Mouse (Mus musculus) limb, embryonic 14.5 days (tissue): ENCODE results near the gene Calhm3. TPM values are rescaled to one million over a fixed set of nuclear protein-coding genes. Genes with fewer than 3 reads are reported as not detected.

Experiments used
- ATAC-seq: fragments of 200-750 bp; cut with Nextera tagmentation; 2 replicates; pipeline ENCODE4 v1.8.0; 2017; ENCODE audit warnings: low read depth, moderate number of reproducible peaks, moderate TSS enrichment; ENCODE audit not compliant: low FRiP score
- DNase-seq: peaks from one replicate; pipeline ENCODE4 v3.0.0-alpha.2; 2015; ENCODE audit warnings: low spot score
- H3K27ac ChIP-seq: fragments of 300-500 bp; sonication (generic); replicated peaks from 2 replicates; pipeline ENCODE4 v1.5.1; 2014; ENCODE audit warnings: low read depth, mild to moderate bottlenecking, low read length, moderate library complexity, mixed read lengths
- H3K27me3 ChIP-seq: fragments of 300-500 bp; sonication (generic); 2 replicates; pipeline ENCODE4 v1.6.1; 2014; ENCODE audit warnings: low read length, mixed read lengths; ENCODE audit not compliant: control insufficient read depth, insufficient read depth
- H3K36me3 ChIP-seq: fragments of 300-500 bp; sonication (generic); 2 replicates; pipeline ENCODE4 v1.6.1; 2014; ENCODE audit warnings: mild to moderate bottlenecking, low read length, moderate library complexity, mixed read lengths; ENCODE audit not compliant: control insufficient read depth, insufficient read depth
- H3K4me1 ChIP-seq: fragments of 300-500 bp; sonication (generic); 2 replicates; pipeline ENCODE4 v1.6.1; 2014; ENCODE audit warnings: antibody characterized with exemption, low read length, mixed read lengths; ENCODE audit not compliant: control insufficient read depth, insufficient read depth
- H3K4me2 ChIP-seq: fragments of 300-500 bp; sonication (generic); replicated peaks from 2 replicates; pipeline ENCODE4 v1.6.1; 2014; ENCODE audit warnings: low read depth, mild to moderate bottlenecking, low read length, moderate library complexity; ENCODE audit not compliant: severe bottlenecking
- H3K4me3 ChIP-seq: fragments of 300-500 bp; sonication (generic); replicated peaks from 2 replicates; pipeline ENCODE4 v1.5.1; 2014; ENCODE audit warnings: low read length
- H3K9ac ChIP-seq: fragments of 300-500 bp; sonication (generic); 2 replicates; pipeline ENCODE4 v1.6.1; 2014; ENCODE audit warnings: mild to moderate bottlenecking, low read depth, low read length, moderate library complexity; ENCODE audit not compliant: severe bottlenecking
- H3K9me3 ChIP-seq: fragments of 300-500 bp; sonication (generic); 2 replicates; pipeline ENCODE4 v1.6.1; 2016; ENCODE audit warnings: low read length; ENCODE audit not compliant: control insufficient read depth
- POLR2A ChIP-seq: fragments of 200-500 bp; IDR thresholded peaks from 2 replicates; pipeline ENCODE4 v1.8.0; 2012; ENCODE audit warnings: inconsistent platforms, mild to moderate bottlenecking, moderate library complexity, borderline replicate concordance; ENCODE audit not compliant: insufficient read depth, insufficient read length; ENCODE audit errors: extremely low read depth
- WGBS: fragments of 180-500 bp; shearing (Covaris S2); extraction: QIAGEN DNeasy Blood & Tissue Kit; methylation state at CpG from one replicate; pipeline ENCODE4 v1.1.7; 2014; 5-methylcytosine and 5-hydroxymethylcytosine counted together
- polyA plus RNA-seq, 2 experiments: library from polyadenylated mRNA; depleted of rRNA in 1 of 2; stranded (reverse) in 1 of 2; unstranded in 1 of 2; fragments of >200 nt; fragmentation: Nextera tagmentation in 1 of 2; extraction: Ambion mirVana in 1 of 2; gene quantifications; 2 replicates each; pipeline versions ENCODE4 v1.2.1 to v1.2.3; 2012 to 2014

Calhm3 gene
- polyA plus RNA-seq, 2 experiments = not detected

DNA sequence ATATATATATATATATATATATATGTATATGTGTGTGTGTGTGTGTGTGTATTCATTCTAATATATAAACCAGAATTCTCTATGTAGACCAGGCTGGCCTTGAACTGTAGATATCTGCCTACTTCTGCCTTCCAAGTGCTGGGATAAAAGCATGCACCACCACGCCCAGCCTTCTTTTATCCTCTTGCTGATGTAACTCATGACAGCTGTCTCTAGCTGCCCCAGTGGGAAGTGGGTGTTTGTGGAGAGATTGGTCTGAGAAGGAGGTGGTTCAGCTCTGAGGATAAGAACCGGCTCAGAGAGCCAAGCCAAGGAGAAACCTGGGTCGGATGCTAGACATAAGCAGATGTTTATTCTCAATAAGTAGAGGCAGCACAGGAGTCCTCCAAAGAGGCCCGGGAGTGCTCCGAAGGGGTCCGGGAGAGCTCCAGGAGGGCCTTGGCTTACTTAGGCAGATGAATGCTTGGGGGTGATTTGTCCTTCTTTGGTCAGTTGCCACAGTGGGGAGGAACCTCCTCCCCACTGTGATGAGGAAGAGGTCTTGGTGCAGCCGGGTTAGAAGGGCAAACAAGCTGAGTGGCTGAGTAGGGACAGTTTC is 10.2 kb upstream of the Calhm3 start:
- H3K36me3 ChIP-seq = no peaks in the 10 kb centered on the region
- H3K4me2 ChIP-seq = 0 out of 2 replicates have a peak overlapping the region, but pooled peaks have one; percentile 30
- no peak for TF ChIP-seq POLR2A
- no peak overlapping the region for H3K27ac ChIP-seq
- ATAC-seq (no peak), DNase-seq (no peak)
- no peaks in the 10 kb centered on the region for H3K27me3 ChIP-seq
- no peak overlapping the region for H3K9ac ChIP-seq
- WGBS = 60% methylated on average over 7 of the region's 7 CpGs
- no peak overlapping the region for H3K4me3 ChIP-seq
- H3K4me1 ChIP-seq = no peaks in the 10 kb centered on the region
- no peaks in the 10 kb centered on the region for H3K9me3 ChIP-seq

DNA sequence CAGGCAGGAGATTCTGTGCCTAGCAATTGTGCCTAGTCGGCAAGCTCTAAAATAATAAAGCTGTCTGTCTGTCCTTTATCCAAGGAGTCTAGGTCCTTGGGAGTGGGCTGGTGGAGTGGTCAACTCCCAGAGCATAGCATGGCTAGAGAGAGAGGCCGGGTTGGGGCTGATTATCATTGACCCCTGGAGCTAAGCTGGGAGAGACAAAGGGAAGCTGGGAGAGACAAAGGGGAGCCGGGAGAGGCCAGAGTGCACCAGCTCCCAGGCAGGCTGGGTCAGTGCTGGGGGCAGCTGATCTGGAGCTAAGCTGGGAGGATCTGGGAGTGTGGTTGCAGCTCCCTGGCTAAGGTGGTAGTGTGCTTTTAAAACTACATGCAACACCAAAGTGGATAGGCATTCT is 9.2 kb upstream of the Calhm3 start:
- H3K27me3 ChIP-seq = no peaks in the 10 kb centered on the region
- no peak for TF ChIP-seq POLR2A
- H3K27ac ChIP-seq = no peak overlapping the region
- no peak overlapping the region for H3K4me3 ChIP-seq
- H3K9me3 ChIP-seq = no peaks in the 10 kb centered on the region
- ATAC-seq (no peak), DNase-seq (no peak)
- H3K9ac ChIP-seq = no peak overlapping the region
- no peaks in the 10 kb centered on the region for H3K36me3 ChIP-seq
- WGBS = 54% methylated on average over 3 of the region's 3 CpGs
- no peaks in the 10 kb centered on the region for H3K4me1 ChIP-seq
- H3K4me2 ChIP-seq = no peak overlapping the region

DNA sequence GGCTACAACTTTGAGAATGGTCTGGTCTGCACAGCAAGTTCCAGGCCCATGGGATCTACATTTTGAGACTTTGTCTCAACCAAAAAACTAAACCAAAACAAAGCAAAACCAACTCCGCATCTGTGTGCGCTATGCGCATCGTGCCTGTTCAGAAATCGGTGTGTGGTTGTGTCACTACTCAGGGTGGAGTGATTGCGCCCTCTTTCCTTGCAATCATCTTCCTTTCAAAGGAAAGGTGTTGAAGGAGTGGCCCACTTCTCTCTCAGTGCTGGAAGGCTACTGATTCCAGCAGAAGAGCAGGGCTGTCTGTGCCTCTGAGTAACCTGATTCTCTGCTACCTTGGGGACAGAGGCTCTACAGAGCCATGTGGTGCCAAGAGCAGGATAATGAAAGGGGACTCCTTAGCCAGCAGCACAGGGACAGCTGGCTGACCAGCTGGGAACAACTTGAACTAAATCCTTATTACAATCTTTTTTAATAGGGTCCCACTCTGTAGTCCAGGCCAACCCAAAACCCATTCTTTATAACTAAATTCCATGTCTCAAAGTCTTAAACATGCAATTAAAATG is 5.7 kb upstream of the Calhm3 start:
- no peak for TF ChIP-seq POLR2A
- H3K4me1 ChIP-seq = no peaks in the 10 kb centered on the region
- no peak overlapping the region for H3K4me2 ChIP-seq
- DNase-seq (peak; percentile 54), ATAC-seq (peak; percentile 77)
- no peaks in the 10 kb centered on the region for H3K27me3 ChIP-seq
- H3K9ac ChIP-seq = no peak overlapping the region
- 85% methylated on average over 6 of the region's 6 CpGs for WGBS
- no peak overlapping the region for H3K4me3 ChIP-seq
- no peak overlapping the region for H3K27ac ChIP-seq
- H3K36me3 ChIP-seq = no peaks in the 10 kb centered on the region
- H3K9me3 ChIP-seq = no peaks in the 10 kb centered on the region

DNA sequence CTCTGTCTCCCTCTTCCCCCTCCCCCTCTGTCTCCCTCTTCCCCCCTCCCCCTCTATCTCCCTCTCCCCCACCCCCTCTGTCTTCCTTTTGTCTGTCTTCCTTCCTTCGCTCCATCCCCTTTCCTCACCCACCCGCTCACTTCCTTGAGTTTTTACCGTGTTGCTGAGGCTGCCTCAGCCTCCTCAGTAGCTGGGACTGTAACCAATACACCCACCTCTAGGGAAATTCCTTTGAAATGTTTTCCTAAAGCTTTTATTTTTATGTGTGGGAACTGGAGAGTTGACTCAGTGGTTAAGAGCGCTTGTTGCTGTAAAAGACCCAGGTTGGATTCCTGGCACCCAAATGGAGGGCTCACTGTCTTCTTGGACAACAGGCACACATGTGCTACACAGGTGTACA is 4.1 kb upstream of the Calhm3 start:
- Histone ChIP-seq H3K4me1 (no peaks in the 10 kb centered on the region), H3K9me3 (no peaks in the 10 kb centered on the region), H3K9ac (no peak overlapping the region), H3K27ac (no peak overlapping the region), H3K4me2 (no peak overlapping the region), H3K36me3 (no peaks in the 10 kb centered on the region), H3K4me3 (no peak overlapping the region), H3K27me3 (no peaks in the 10 kb centered on the region)
- 51% methylated on average over 4 of the region's 4 CpGs for WGBS
- no peak for DNase-seq
- TF ChIP-seq POLR2A = no peak
- no peak for ATAC-seq

DNA sequence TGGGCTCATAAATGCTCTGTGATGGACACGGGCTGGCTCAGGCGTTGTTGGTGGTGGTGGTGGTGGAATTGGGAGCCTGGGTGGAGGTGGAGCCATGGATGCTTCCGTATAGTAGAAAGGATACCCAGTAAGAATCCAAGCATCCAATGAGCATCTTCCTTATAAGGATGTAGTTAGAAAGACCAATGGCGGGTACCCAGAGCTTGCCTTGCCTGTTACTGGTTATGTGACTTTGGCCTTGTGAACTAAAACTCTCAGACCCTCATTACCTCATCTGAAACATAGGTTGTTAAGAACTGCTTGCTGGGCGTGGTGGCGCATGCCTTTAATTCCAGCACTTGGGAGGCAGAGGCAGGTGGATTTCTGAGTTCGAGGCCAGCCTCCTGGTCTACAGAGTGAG is 3.8 kb downstream of the Calhm3 start:
- TF ChIP-seq POLR2A = no peak

More for the DNA sequence above, 3.8 kb downstream of the Calhm3 start:
- no peak for DNase-seq
- H3K27ac ChIP-seq = no peak overlapping the region
- H3K9me3 ChIP-seq = no peaks in the 10 kb centered on the region
- no peaks in the 10 kb centered on the region; the same call in 1 of the 2 replicates for H3K27me3 ChIP-seq
- no peak for ATAC-seq
- no peak overlapping the region for H3K4me3 ChIP-seq
- H3K9ac ChIP-seq = no peak overlapping the region
- H3K4me1 ChIP-seq = peaks cover 11% of the 10 kb centered on the region
- no peaks in the 10 kb centered on the region for H3K36me3 ChIP-seq
- H3K4me2 ChIP-seq = no peak overlapping the region
- WGBS = 78% methylated on average over 7 of the region's 7 CpGs
